In the genomic region with DNA sequence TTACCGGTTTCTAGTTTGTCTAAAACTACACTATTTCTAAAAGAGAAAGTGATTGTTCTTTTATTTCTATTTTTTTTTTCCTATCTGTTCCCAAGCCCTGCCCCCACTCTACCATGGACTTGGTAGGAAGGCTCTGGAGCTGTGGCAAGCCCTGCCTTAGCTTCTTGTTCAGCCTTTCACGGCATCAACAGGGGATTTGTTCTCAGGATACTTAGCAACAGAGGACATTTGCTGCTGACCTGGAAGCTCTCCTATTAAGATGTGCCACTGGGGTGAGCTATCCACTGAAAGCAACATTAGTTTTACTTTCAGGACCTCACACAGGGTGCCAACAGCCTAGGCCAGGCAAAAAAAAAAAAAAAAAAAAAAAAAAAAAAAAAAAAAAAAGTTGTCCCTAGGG, we compare ENCODE assay signal across 14 mouse cellular contexts. TPM values are rescaled to one million over a fixed set of nuclear protein-coding genes. Genes with fewer than 3 reads are reported as not detected.
DNase-seq lines count a peak whose midpoint lies in the region; ATAC-seq lines count a peak whose summit lies in the region.
"Had no signal": no experiment of that assay in that cellular context is flagged by ENCODE, and none has a peak within 500 bp of the region (broad histone marks: within the 10 kb centered on the region; RNA-seq: fewer than 3 reads in every experiment).

No protein-coding gene starts in this region.

- H3K36me3 ChIP-seq in hindbrain, embryonic 10.5 days: peaks cover 27% of the 10 kb centered on the region
- no peaks in the 10 kb centered on the region for H3K36me3 ChIP-seq in midbrain, embryonic 15.5 days (replicated peaks)
- H3K36me3 ChIP-seq: G1E; limb, embryonic 15.5 days had no signal

- intact Hi-C loops in heart, postnatal 10 days (cut with DNase I): loop anchor here (5.0 to 10.0 kb wide), 3 partner anchors 899 to 1559 kb away; no protein-coding TSS in a partner anchor

- H3K9ac ChIP-seq in midbrain, embryonic 15.5 days: no peak overlapping the region
- H3K9ac ChIP-seq: limb, embryonic 15.5 days had no signal

- H3K4me2 ChIP-seq in midbrain, embryonic 15.5 days: peak overlapping the region; percentile 69
- H3K4me2 ChIP-seq: limb, embryonic 15.5 days had no signal

- no peaks in the 10 kb centered on the region for H3K9me3 ChIP-seq in hindbrain, embryonic 10.5 days
- H3K9me3 ChIP-seq in midbrain, embryonic 15.5 days: no peaks in the 10 kb centered on the region
- H3K9me3 ChIP-seq: G1E; limb, embryonic 15.5 days had no signal

- peaks cover 77% of the 10 kb centered on the region for H3K27me3 ChIP-seq in hindbrain, embryonic 10.5 days (ENCODE audit: insufficient read depth, poor library complexity, severe bottlenecking)
- H3K27me3 ChIP-seq in midbrain, embryonic 15.5 days (replicated peaks): no peaks in the 10 kb centered on the region

- WGBS in hindbrain, embryonic 10.5 days: 3% methylated on average over 2 of the region's 2 CpGs
- WGBS in midbrain, embryonic 15.5 days: 6% methylated on average over 2 of the region's 2 CpGs

- DNase-seq in heart, adult 11 months: peak; percentile 41
- DNase-seq in heart, postnatal 10 days: no peak
- peak; percentile 45 for DNase-seq in embryo, embryonic 10.5 days (ENCODE audit: low spot score)
- DNase-seq in hindbrain, embryonic 10.5 days (ENCODE audit: low spot score): peak; percentile 13
- no peak for DNase-seq in testis, postnatal 10 days (ENCODE audit: low spot score)
- DNase-seq in ovary, adult 18-20 months (ENCODE audit: low spot score): no peak
- no peak for DNase-seq in cerebellum, postnatal 36 days
- DNase-seq: gastrocnemius, postnatal 10 days; lung, postnatal 10 days; right cerebral cortex, postnatal 4 days had no signal

- peaks cover 76% of the 10 kb centered on the region for H3K4me1 ChIP-seq in hindbrain, embryonic 10.5 days (replicated peaks)
- H3K4me1 ChIP-seq in midbrain, embryonic 15.5 days: peaks cover 69% of the 10 kb centered on the region

- ATAC-seq in midbrain, embryonic 15.5 days (replicated peaks): no peak

- peak overlapping the region; percentile 84 for H3K4me3 ChIP-seq in hindbrain, embryonic 10.5 days
- peak overlapping the region; percentile 54; the same call in 1 of the 2 replicates for H3K4me3 ChIP-seq in midbrain, embryonic 15.5 days
- H3K4me3 ChIP-seq: limb, embryonic 15.5 days had no signal

- H3K27ac ChIP-seq in hindbrain, embryonic 10.5 days: peak overlapping the region; percentile 97
- H3K27ac ChIP-seq in midbrain, embryonic 15.5 days: peak overlapping the region; percentile 12
- H3K27ac ChIP-seq: limb, embryonic 15.5 days had no signal

RNA-seq across cellular contexts. Expression of a gene that starts 15.4 kb away (rescaled TPM):
- total RNA-seq in heart, postnatal 10 days (2021): not detected
- polyA plus RNA-seq in hindbrain, embryonic 10.5 days (2016; fragmentation: Nextera tagmentation; extraction: Ambion mirVana): 16.8 and 17.8 TPM in 2 replicates
- polyA plus RNA-seq in midbrain, embryonic 15.5 days (2015; fragmentation: Nextera tagmentation; extraction: Ambion mirVana): 19.0 and 21.3 TPM in 2 replicates
- polyA plus RNA-seq: G1E; heart, postnatal 0 days had no signal

Comparison
In these comparisons a context has a peak if more than half of its experiments do, and no peak if none do; other contexts are left out.
1. DNase-seq: peak in heart, adult 11 months (single experiment), embryo, embryonic 10.5 days (single experiment) and hindbrain, embryonic 10.5 days (single experiment); none in heart, postnatal 10 days (0 of 2), testis, postnatal 10 days (single experiment), ovary, adult 18-20 months (single experiment) and cerebellum, postnatal 36 days (0 of 2).